Mouse (Mus musculus) CH12.LX (cell line): ENCODE measurements around the gene Slc25a21.

ENCODE experiments used
- CHD1 ChIP-seq: IDR thresholded peaks from 2 replicates; pipeline ENCODE4 v1.6.1; 2012; ENCODE audit warnings: low read depth, low read length, improper control_type of control experiment, inconsistent platforms
- CHD2 ChIP-seq: IDR thresholded peaks from 2 replicates; pipeline ENCODE4 v1.6.1; 2011; ENCODE audit warnings: low read length, improper control_type of control experiment
- CTCF ChIP-seq, 2 experiments: IDR thresholded peaks in 1 of 2; conservative IDR thresholded peaks in 1 of 2; 2 replicates each; pipeline ENCODE4 v1.5.1; 2011 to 2012; ENCODE audit warnings: low read depth in 2 of 2, low read length in 2 of 2, improper control_type of control experiment in 1 of 2, inconsistent platforms in 1 of 2, mild to moderate bottlenecking in 1 of 2, moderate library complexity in 1 of 2
- HCFC1 ChIP-seq: IDR thresholded peaks from 2 replicates; pipeline ENCODE4 v1.6.1; 2012; ENCODE audit warnings: low read depth, mild to moderate bottlenecking, inconsistent platforms, low read length, improper control_type of control experiment
- MAX ChIP-seq: IDR thresholded peaks from 2 replicates; pipeline ENCODE4 v1.6.1; 2011; ENCODE audit warnings: low read length, improper control_type of control experiment
- POLR2A ChIP-seq: IDR thresholded peaks from 2 replicates; pipeline ENCODE4 v1.6.1; 2011; ENCODE audit warnings: low read depth, mild to moderate bottlenecking, improper control_type of control experiment, low read length
- POLR2AphosphoS2 ChIP-seq: IDR thresholded peaks from 2 replicates; pipeline ENCODE4 v1.6.1; 2011; ENCODE audit warnings: low read depth, low read length, improper control_type of control experiment
- RCOR1 ChIP-seq: conservative IDR thresholded peaks from 2 replicates; pipeline ENCODE4 v1.6.1; 2012; ENCODE audit warnings: low read depth, mild to moderate bottlenecking, inconsistent platforms, low read length, improper control_type of control experiment
- TCF12 ChIP-seq: IDR thresholded peaks from 2 replicates; pipeline ENCODE4 v1.6.1; 2014; ENCODE audit warnings: low read depth, mild to moderate bottlenecking, inconsistent platforms, low read length, improper control_type of control experiment
- USF1 ChIP-seq: IDR thresholded peaks from 2 replicates; pipeline ENCODE4 v1.6.1; 2014; ENCODE audit warnings: low read depth, mild to moderate bottlenecking, inconsistent platforms, low read length, improper control_type of control experiment

DNA sequence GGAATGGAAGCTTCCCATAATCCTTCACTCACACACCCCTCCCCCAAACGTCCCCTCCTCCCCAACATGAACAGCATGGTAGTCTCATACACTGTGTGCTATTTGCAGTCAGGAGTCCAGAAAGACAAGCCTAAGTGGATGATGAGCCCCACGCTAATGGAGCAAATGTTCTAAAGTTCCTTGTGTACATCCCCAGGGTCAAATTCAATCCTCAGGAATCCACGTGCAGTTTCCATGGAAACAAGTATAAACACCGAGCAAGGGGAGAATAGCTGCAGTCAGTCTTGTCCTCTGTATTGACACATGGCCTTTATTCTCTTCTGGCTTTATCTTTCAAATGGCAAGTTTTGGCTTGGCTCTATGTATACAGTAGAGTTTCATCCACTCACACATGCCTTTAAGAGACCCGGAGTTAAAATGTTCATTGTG, 367.8 kb downstream of the Slc25a21 start:
- no peak for TF ChIP-seq POLR2A
- no peak for TF ChIP-seq TCF12
- TF ChIP-seq CHD2 = no peak
- TF ChIP-seq USF1 = no peak
- TF ChIP-seq POLR2AphosphoS2 = no peak
- TF ChIP-seq CHD1 = no peak
- TF ChIP-seq CTCF (conservative IDR thresholded peaks at IDR 0.05 in 1 of 2, IDR thresholded peaks at IDR 0.05 in 1 of 2; ENCODE audit: low read depth in 2 of 2, low read length in 2 of 2) = no peak
- no peak for TF ChIP-seq HCFC1
- TF ChIP-seq MAX = no peak
- TF ChIP-seq RCOR1 = no peak
